Mouse (Mus musculus): ENCODE results near the gene 4632433K11Rik.

DNA sequence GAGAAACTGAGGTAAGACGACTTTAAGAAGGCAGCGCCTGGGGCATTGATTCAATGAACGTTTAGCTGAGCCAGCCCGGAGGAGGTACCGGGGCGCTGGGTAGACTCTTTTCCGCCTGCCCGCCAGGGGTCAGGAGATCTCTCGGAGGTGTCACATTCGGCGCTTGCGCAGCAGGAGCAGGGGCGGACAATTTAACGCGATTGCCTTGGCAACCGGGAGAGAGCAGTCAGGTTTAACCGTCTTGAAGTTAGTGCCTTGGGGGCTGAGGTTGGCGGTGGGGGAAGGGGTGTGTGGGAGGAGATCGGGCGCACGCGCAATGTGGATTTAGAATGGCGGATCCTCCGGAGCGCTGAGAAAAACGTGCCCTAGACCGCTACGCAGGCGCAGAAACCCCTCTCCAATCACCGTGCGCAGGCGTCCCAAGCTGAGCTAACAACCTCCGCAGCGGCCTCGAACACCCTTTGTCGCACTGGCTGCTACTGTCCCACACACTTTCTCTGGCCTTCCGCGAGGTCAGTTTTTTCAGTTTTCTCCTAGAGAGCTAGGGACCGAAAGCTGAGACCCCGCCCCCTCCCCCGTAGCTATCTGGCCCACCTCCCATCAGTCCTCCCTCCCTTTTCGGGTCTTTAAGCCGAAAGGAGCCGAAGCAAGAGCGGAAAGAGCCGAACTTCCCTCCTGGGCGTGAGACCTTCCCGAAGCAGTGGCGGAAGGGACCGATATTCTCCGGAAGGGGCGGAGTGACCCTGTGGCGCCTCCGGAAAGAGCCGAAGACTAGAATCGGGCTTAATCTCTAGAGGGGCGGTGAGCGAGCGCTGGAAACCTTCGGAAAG, 27.2 kb downstream of the 4632433K11Rik start:
- TF ChIP-seq CTCF (IDR thresholded peaks at IDR 0.05; ENCODE audit: extremely low read depth, insufficient read depth, low read length) (0 out of 2 replicates have a peak, but pooled peaks have one; percentile 23), POLR2A (IDR thresholded peaks at IDR 0.05; ENCODE audit: extremely low read depth, insufficient read depth, low read length) (peak; percentile 64)
